Mouse (Mus musculus): Measurements from ENCODE around the gene Eif3l. TPM values are rescaled to one million over a fixed set of nuclear protein-coding genes. Genes with fewer than 3 reads are reported as not detected.

The Eif3l gene
- polyA plus RNA-seq, 1 experiment from 2014 or later = 182 TPM

- H3K4me1 ChIP-seq (ENCODE audit: control insufficient read depth, insufficient read depth, low read length) = no peaks in the 10 kb centered on the region
- ATAC-seq (ENCODE audit: low FRiP score, low TSS enrichment) (no peak), DNase-seq (no peak)
- H3K4me3 ChIP-seq (replicated peaks; ENCODE audit: low read depth, low read length) = no peak overlapping the region
- H3K4me2 ChIP-seq (ENCODE audit: low read length) = no peak overlapping the region
- peaks cover 44% of the 10 kb centered on the region for H3K36me3 ChIP-seq (ENCODE audit: control insufficient read depth, insufficient read depth, low read length)
- H3K9ac ChIP-seq (replicated peaks; ENCODE audit: low read length) = no peak overlapping the region
- H3K9me3 ChIP-seq (ENCODE audit: control insufficient read depth, low read length) = no peaks in the 10 kb centered on the region
- 75% methylated on average over 3 of the region's 3 CpGs for WGBS
- no peak overlapping the region for H3K27ac ChIP-seq (replicated peaks; ENCODE audit: low read depth, low read length)
- no peaks in the 10 kb centered on the region for H3K27me3 ChIP-seq (ENCODE audit: control insufficient read depth, insufficient read depth, low read length)
Observed at GRCm38 (mm10) chr15:79096556-79096955, 21.6 kb downstream of the Eif3l start.

- no peak for DNase-seq
- Histone ChIP-seq H3K9ac (replicated peaks; ENCODE audit: low read length) (no peak overlapping the region), H3K4me3 (replicated peaks; ENCODE audit: low read depth, low read length) (no peak overlapping the region), H3K27me3 (ENCODE audit: control insufficient read depth, insufficient read depth, low read length) (no peaks in the 10 kb centered on the region), H3K4me1 (ENCODE audit: control insufficient read depth, insufficient read depth, low read length) (no peaks in the 10 kb centered on the region), H3K9me3 (ENCODE audit: control insufficient read depth, low read length) (no peaks in the 10 kb centered on the region), H3K36me3 (ENCODE audit: control insufficient read depth, insufficient read depth, low read length) (peaks cover 39% of the 10 kb centered on the region), H3K4me2 (ENCODE audit: low read length) (no peak overlapping the region), H3K27ac (replicated peaks; ENCODE audit: low read depth, low read length) (no peak overlapping the region)
- WGBS = 60% methylated on average over 2 of the region's 2 CpGs
- ATAC-seq (ENCODE audit: low FRiP score, low TSS enrichment) = no peak
Observed at GRCm38 (mm10) chr15:79097135-79097534, 22.2 kb downstream of the Eif3l start.

GRCm38 (mm10) chr15:79097611-79098025, 22.6 kb downstream of the Eif3l start:
- 61% methylated on average over 6 of the region's 6 CpGs for WGBS

GRCm38 (mm10) chr15:79098220-79098619, 23.2 kb downstream of the Eif3l start:
- no peak overlapping the region for H3K9ac ChIP-seq (replicated peaks; ENCODE audit: low read length)
- no peak overlapping the region for H3K27ac ChIP-seq (replicated peaks; ENCODE audit: low read depth, low read length)
- H3K9me3 ChIP-seq (ENCODE audit: control insufficient read depth, low read length) = no peaks in the 10 kb centered on the region
- no peaks in the 10 kb centered on the region for H3K27me3 ChIP-seq (ENCODE audit: control insufficient read depth, insufficient read depth, low read length)
- H3K4me2 ChIP-seq (ENCODE audit: low read length) = no peak overlapping the region
- WGBS = 76% methylated on average over 5 of the region's 5 CpGs
- ATAC-seq (ENCODE audit: low FRiP score, low TSS enrichment) (no peak), DNase-seq (no peak)
- H3K4me3 ChIP-seq (replicated peaks; ENCODE audit: low read depth, low read length) = no peak overlapping the region
- no peaks in the 10 kb centered on the region for H3K4me1 ChIP-seq (ENCODE audit: control insufficient read depth, insufficient read depth, low read length)
- peaks cover 28% of the 10 kb centered on the region for H3K36me3 ChIP-seq (ENCODE audit: control insufficient read depth, insufficient read depth, low read length)

More at GRCm38 (mm10) chr15:79097611-79098025, 22.6 kb downstream of the Eif3l start:
- Histone ChIP-seq H3K27ac (replicated peaks; ENCODE audit: low read depth, low read length) (no peak overlapping the region), H3K4me1 (ENCODE audit: control insufficient read depth, insufficient read depth, low read length) (no peaks in the 10 kb centered on the region), H3K36me3 (ENCODE audit: control insufficient read depth, insufficient read depth, low read length) (peaks cover 34% of the 10 kb centered on the region), H3K9ac (replicated peaks; ENCODE audit: low read length) (no peak overlapping the region), H3K9me3 (ENCODE audit: control insufficient read depth, low read length) (no peaks in the 10 kb centered on the region), H3K4me2 (ENCODE audit: low read length) (no peak overlapping the region), H3K27me3 (ENCODE audit: control insufficient read depth, insufficient read depth, low read length) (no peaks in the 10 kb centered on the region), H3K4me3 (replicated peaks; ENCODE audit: low read depth, low read length) (no peak overlapping the region)
- DNase-seq = no peak
- ATAC-seq (ENCODE audit: low FRiP score, low TSS enrichment) = no peak

GRCm38 (mm10) chr15:79098868-79099267, 23.9 kb downstream of the Eif3l start:
- H3K9me3 ChIP-seq (ENCODE audit: control insufficient read depth, low read length) = no peaks in the 10 kb centered on the region
- H3K36me3 ChIP-seq (ENCODE audit: control insufficient read depth, insufficient read depth, low read length) = peaks cover 22% of the 10 kb centered on the region
- ATAC-seq (ENCODE audit: low FRiP score, low TSS enrichment) = no peak
- no peaks in the 10 kb centered on the region for H3K4me1 ChIP-seq (ENCODE audit: control insufficient read depth, insufficient read depth, low read length)
- no peak overlapping the region for H3K27ac ChIP-seq (replicated peaks; ENCODE audit: low read depth, low read length)
- no peaks in the 10 kb centered on the region for H3K27me3 ChIP-seq (ENCODE audit: control insufficient read depth, insufficient read depth, low read length)
- H3K4me2 ChIP-seq (ENCODE audit: low read length) = no peak overlapping the region
- no peak for DNase-seq
- WGBS = 56% methylated on average over 7 of the region's 7 CpGs
- no peak overlapping the region for H3K9ac ChIP-seq (replicated peaks; ENCODE audit: low read length)
- no peak overlapping the region for H3K4me3 ChIP-seq (replicated peaks; ENCODE audit: low read depth, low read length)

- Histone ChIP-seq H3K4me1 (ENCODE audit: control insufficient read depth, insufficient read depth, low read length) (no peaks in the 10 kb centered on the region), H3K27me3 (ENCODE audit: control insufficient read depth, insufficient read depth, low read length) (no peaks in the 10 kb centered on the region), H3K27ac (replicated peaks; ENCODE audit: low read depth, low read length) (no peak overlapping the region), H3K4me3 (replicated peaks; ENCODE audit: low read depth, low read length) (no peak overlapping the region), H3K9me3 (ENCODE audit: control insufficient read depth, low read length) (no peaks in the 10 kb centered on the region), H3K9ac (replicated peaks; ENCODE audit: low read length) (no peak overlapping the region), H3K36me3 (ENCODE audit: control insufficient read depth, insufficient read depth, low read length) (peaks cover 16% of the 10 kb centered on the region), H3K4me2 (ENCODE audit: low read length) (no peak overlapping the region)
- 69% methylated on average over 4 of the region's 4 CpGs for WGBS
- ATAC-seq (ENCODE audit: low FRiP score, low TSS enrichment) (no peak), DNase-seq (no peak)
Observed at GRCm38 (mm10) chr15:79099456-79099855, 24.5 kb downstream of the Eif3l start.

GRCm38 (mm10) chr15:79100391-79100790, 25.4 kb downstream of the Eif3l start:
- Histone ChIP-seq H3K4me2 (ENCODE audit: low read length) (no peak overlapping the region), H3K27me3 (ENCODE audit: control insufficient read depth, insufficient read depth, low read length) (no peaks in the 10 kb centered on the region), H3K9ac (replicated peaks; ENCODE audit: low read length) (no peak overlapping the region), H3K27ac (replicated peaks; ENCODE audit: low read depth, low read length) (no peak overlapping the region), H3K4me1 (ENCODE audit: control insufficient read depth, insufficient read depth, low read length) (no peaks in the 10 kb centered on the region), H3K9me3 (ENCODE audit: control insufficient read depth, low read length) (no peaks in the 10 kb centered on the region), H3K36me3 (ENCODE audit: control insufficient read depth, insufficient read depth, low read length) (peaks cover 8% of the 10 kb centered on the region), H3K4me3 (replicated peaks; ENCODE audit: low read depth, low read length) (no peak overlapping the region)
- DNase-seq (no peak), ATAC-seq (ENCODE audit: low FRiP score, low TSS enrichment) (no peak)
- 78% methylated on average over 4 of the region's 4 CpGs for WGBS

- Histone ChIP-seq H3K9me3 (ENCODE audit: control insufficient read depth, low read length) (no peaks in the 10 kb centered on the region), H3K4me3 (replicated peaks; ENCODE audit: low read depth, low read length) (no peak overlapping the region), H3K9ac (replicated peaks; ENCODE audit: low read length) (no peak overlapping the region), H3K4me1 (ENCODE audit: control insufficient read depth, insufficient read depth, low read length) (no peaks in the 10 kb centered on the region), H3K27ac (replicated peaks; ENCODE audit: low read depth, low read length) (no peak overlapping the region), H3K27me3 (ENCODE audit: control insufficient read depth, insufficient read depth, low read length) (no peaks in the 10 kb centered on the region), H3K4me2 (ENCODE audit: low read length) (no peak overlapping the region), H3K36me3 (ENCODE audit: control insufficient read depth, insufficient read depth, low read length) (no peaks in the 10 kb centered on the region)
- DNase-seq (no peak), ATAC-seq (ENCODE audit: low FRiP score, low TSS enrichment) (no peak)
Observed at GRCm38 (mm10) chr15:79101531-79101930, 26.6 kb downstream of the Eif3l start.

GRCm38 (mm10) chr15:79103264-79103663, 28.3 kb downstream of the Eif3l start:
- Histone ChIP-seq H3K27ac (replicated peaks; ENCODE audit: low read depth, low read length) (no peak overlapping the region), H3K27me3 (ENCODE audit: control insufficient read depth, insufficient read depth, low read length) (no peaks in the 10 kb centered on the region), H3K4me3 (replicated peaks; ENCODE audit: low read depth, low read length) (no peak overlapping the region), H3K36me3 (ENCODE audit: control insufficient read depth, insufficient read depth, low read length) (no peaks in the 10 kb centered on the region), H3K9ac (replicated peaks; ENCODE audit: low read length) (no peak overlapping the region), H3K4me1 (ENCODE audit: control insufficient read depth, insufficient read depth, low read length) (0 out of 2 replicates have a peak, but pooled peaks cover 5% of the 10 kb centered on the region), H3K9me3 (ENCODE audit: control insufficient read depth, low read length) (no peaks in the 10 kb centered on the region), H3K4me2 (ENCODE audit: low read length) (no peak overlapping the region)
- ATAC-seq (ENCODE audit: low FRiP score, low TSS enrichment) = no peak
- DNase-seq = no peak
- WGBS = 66% methylated on average over 10 of the region's 10 CpGs

Data from midbrain, embryonic 14.5 days (tissue).